10 mouse cellular contexts compared by ENCODE assay signal in the genomic region with DNA sequence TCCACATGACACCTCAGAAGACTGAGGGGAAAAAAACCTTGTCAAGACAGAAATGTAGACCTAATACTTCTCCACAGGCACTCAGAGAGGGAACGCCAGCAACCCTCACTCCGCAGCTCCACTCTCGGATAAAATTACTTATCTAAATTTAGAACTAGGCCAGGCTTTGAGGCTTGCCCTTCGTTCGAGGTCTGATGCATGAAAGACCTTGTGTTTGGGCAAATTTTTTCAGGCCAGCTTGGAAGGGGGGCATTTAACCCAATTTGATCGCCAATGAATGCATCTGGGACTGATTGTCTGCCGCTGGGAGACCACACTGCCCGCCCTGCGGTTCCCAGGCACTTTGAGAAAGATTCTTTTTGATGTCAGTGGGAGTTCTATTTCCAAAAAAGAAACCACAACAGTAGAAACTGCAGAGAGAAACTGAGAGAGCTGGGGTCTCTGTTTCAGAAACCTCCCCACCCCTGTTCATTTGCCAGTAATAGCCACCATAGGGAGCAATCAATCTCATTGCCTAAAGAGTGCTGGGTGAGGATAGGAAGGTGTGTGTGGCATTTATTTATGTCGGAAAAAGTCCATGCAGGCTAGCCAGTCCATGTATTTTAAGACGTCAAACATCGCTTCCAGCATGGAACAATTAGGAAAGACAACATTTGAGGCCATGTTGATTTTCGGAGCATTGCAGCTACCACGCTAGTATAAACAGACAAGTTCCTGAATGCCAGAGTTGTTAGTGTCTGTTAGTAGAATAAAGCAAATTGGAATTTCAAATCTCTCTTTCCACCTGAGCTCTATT.
DNase-seq lines count a peak whose midpoint lies in the region; ATAC-seq lines count a peak whose summit lies in the region.
"Had no signal": no experiment of that assay in that cellular context is flagged by ENCODE, and none has a peak within 500 bp of the region (broad histone marks: within the 10 kb centered on the region; RNA-seq: fewer than 3 reads in every experiment).

No protein-coding gene starts in this region.

- no peaks in the 10 kb centered on the region for H3K36me3 ChIP-seq in midbrain, embryonic 10.5 days
- H3K36me3 ChIP-seq in midbrain, embryonic 16.5 days (ENCODE audit: control insufficient read depth, insufficient read depth, low read length) = no peaks in the 10 kb centered on the region
- no peaks in the 10 kb centered on the region for H3K36me3 ChIP-seq in forebrain, embryonic 13.5 days (ENCODE audit: poor library complexity, severe bottlenecking)
- H3K36me3 ChIP-seq: G1E had no signal

- no peak overlapping the region for H3K4me3 ChIP-seq in midbrain, embryonic 10.5 days
- no peak overlapping the region for H3K4me3 ChIP-seq in midbrain, embryonic 16.5 days (ENCODE audit: low read depth, low read length)
- H3K4me3 ChIP-seq in forebrain, embryonic 13.5 days = no peak overlapping the region
- H3K4me3 ChIP-seq: erythroblast, embryonic 14.5 days had no signal

- no peaks in the 10 kb centered on the region for H3K9me3 ChIP-seq in midbrain, embryonic 10.5 days (replicated peaks)
- no peaks in the 10 kb centered on the region; the same call in 1 of the 2 replicates for H3K9me3 ChIP-seq in midbrain, embryonic 16.5 days (replicated peaks; ENCODE audit: control insufficient read depth, low read length, poor library complexity, severe bottlenecking)
- no peaks in the 10 kb centered on the region for H3K9me3 ChIP-seq in forebrain, embryonic 13.5 days (replicated peaks)

- WGBS in midbrain, embryonic 10.5 days = 55% methylated on average over 14 of the region's 14 CpGs
- 41% methylated on average over 14 of the region's 14 CpGs for WGBS in midbrain, embryonic 16.5 days
- 34% methylated on average over 14 of the region's 14 CpGs for WGBS in forebrain, embryonic 13.5 days

- no peak overlapping the region for H3K4me2 ChIP-seq in midbrain, embryonic 16.5 days (ENCODE audit: low read length)
- H3K4me2 ChIP-seq in forebrain, embryonic 13.5 days = peak overlapping the region; percentile 21; the same call in 1 of the 2 replicates

- H3K27ac ChIP-seq in midbrain, embryonic 10.5 days (replicated peaks) = no peak overlapping the region
- H3K27ac ChIP-seq in midbrain, embryonic 16.5 days (ENCODE audit: low read length) = no peak overlapping the region
- H3K27ac ChIP-seq in forebrain, embryonic 13.5 days = no peak overlapping the region

- peak; percentile 37 for DNase-seq in midbrain, embryonic 10.5 days (ENCODE audit: low spot score)
- peak; percentile 6 for DNase-seq in heart, postnatal 4 days
- DNase-seq in retina, embryonic 14.5 days (ENCODE audit: low spot score) = peak; percentile 17
- DNase-seq in kidney, postnatal 36 days = no peak
- DNase-seq in lung, adult 18-20 months = no peak

- ATAC-seq in midbrain, embryonic 16.5 days = no peak
- no peak for ATAC-seq in forebrain, embryonic 13.5 days
- ATAC-seq in erythroblast, adult 5-6 weeks (replicated peaks; ENCODE audit: low FRiP score, poor library complexity, severe bottlenecking) = no peak

- peaks cover 11% of the 10 kb centered on the region; the same call in 1 of the 2 replicates for H3K4me1 ChIP-seq in midbrain, embryonic 10.5 days
- peaks cover 2% of the 10 kb centered on the region; the same call in 1 of the 2 replicates for H3K4me1 ChIP-seq in midbrain, embryonic 16.5 days (ENCODE audit: control insufficient read depth, insufficient read depth, low read length)
- H3K4me1 ChIP-seq in forebrain, embryonic 13.5 days = peaks cover 15% of the 10 kb centered on the region

- no peak overlapping the region for H3K9ac ChIP-seq in midbrain, embryonic 16.5 days (ENCODE audit: low read depth, low read length)
- no peak overlapping the region for H3K9ac ChIP-seq in forebrain, embryonic 13.5 days

- no peaks in the 10 kb centered on the region for H3K27me3 ChIP-seq in midbrain, embryonic 10.5 days (ENCODE audit: low read depth, poor library complexity, severe bottlenecking)
- no peaks in the 10 kb centered on the region for H3K27me3 ChIP-seq in midbrain, embryonic 16.5 days (ENCODE audit: control insufficient read depth, insufficient read depth, low read depth, low read length)
- H3K27me3 ChIP-seq in forebrain, embryonic 13.5 days = no peaks in the 10 kb centered on the region

Comparison
In these comparisons a context has a peak if more than half of its experiments do, and no peak if none do; other contexts are left out.
1. DNase-seq: peak in midbrain, embryonic 10.5 days (single experiment), heart, postnatal 4 days (single experiment) and retina, embryonic 14.5 days (single experiment); none in kidney, postnatal 36 days (0 of 2) and lung, adult 18-20 months (0 of 2).